Comparison of ENCODE assay signal across 25 mouse cellular contexts in genomic region chr6:146001396-146002191, GRCm38 (mm10).
"Had no signal": no experiment of that assay in that cellular context is flagged by ENCODE, and none has a peak within 500 bp of the region (broad histone marks: within the 10 kb centered on the region; RNA-seq: fewer than 3 reads in every experiment).

No protein-coding gene starts in this region.

- H3K9me3 ChIP-seq: heart, embryonic 13.5 days; heart, embryonic 15.5 days; hindbrain, embryonic 13.5 days; hindbrain, embryonic 15.5 days; limb, embryonic 10.5 days; limb, embryonic 12.5 days; liver, embryonic 13.5 days; liver, embryonic 15.5 days had no signal

- H3K4me1 ChIP-seq: hindbrain, embryonic 15.5 days; liver, embryonic 13.5 days; liver, embryonic 15.5 days had no signal

- DNase-seq: gastrocnemius, postnatal 14 days; gastrocnemius, postnatal 36 days; heart, adult 18-20 months; heart, postnatal 14 days; heart, postnatal 36 days; kidney, adult 18-20 months; kidney, adult 8-10 months; kidney, postnatal 10 days; kidney, postnatal 25 days; kidney, postnatal 4 days; liver; liver, embryonic 13.5 days had no signal

- H3K27ac ChIP-seq: heart, embryonic 13.5 days; heart, embryonic 15.5 days; hindbrain, embryonic 13.5 days; hindbrain, embryonic 15.5 days; hindbrain, postnatal 0 days; layer of hippocampus, adult 2 months; left cerebral cortex, adult 2 months; limb, embryonic 10.5 days; limb, embryonic 12.5 days; liver, embryonic 13.5 days; liver, embryonic 15.5 days had no signal

- ATAC-seq: hindbrain, postnatal 0 days; intestine, postnatal 0 days had no signal

- H3K36me3 ChIP-seq: heart, embryonic 13.5 days; heart, embryonic 15.5 days; hindbrain, embryonic 13.5 days; hindbrain, embryonic 15.5 days; limb, embryonic 10.5 days; limb, embryonic 12.5 days; liver, embryonic 13.5 days; liver, embryonic 15.5 days had no signal

- H3K4me2 ChIP-seq: heart, embryonic 11.5 days; heart, embryonic 13.5 days; heart, embryonic 15.5 days; hindbrain, embryonic 13.5 days; hindbrain, embryonic 15.5 days; limb, embryonic 12.5 days; liver, embryonic 11.5 days; liver, embryonic 13.5 days; liver, embryonic 15.5 days had no signal

- H3K27me3 ChIP-seq: heart, embryonic 13.5 days; heart, embryonic 15.5 days; hindbrain, embryonic 13.5 days; hindbrain, embryonic 15.5 days; limb, embryonic 12.5 days; liver, embryonic 13.5 days; liver, embryonic 15.5 days had no signal

- H3K4me3 ChIP-seq: heart, embryonic 13.5 days; heart, embryonic 15.5 days; hindbrain, embryonic 13.5 days; hindbrain, embryonic 15.5 days; layer of hippocampus, adult 2 months; left cerebral cortex, adult 2 months; limb, embryonic 10.5 days; limb, embryonic 12.5 days; liver, embryonic 13.5 days; liver, embryonic 15.5 days had no signal

- H3K9ac ChIP-seq: heart, embryonic 13.5 days; heart, embryonic 15.5 days; hindbrain, embryonic 13.5 days; hindbrain, embryonic 15.5 days; limb, embryonic 12.5 days; liver, embryonic 13.5 days; liver, embryonic 15.5 days had no signal
